Mouse (Mus musculus): ENCODE measurements at regions not wholly inside any gene's neighbourhood (a gene's known extent, or its start where the extent isn't known, plus 50 kb on each side); places are given as distances from the start of the nearest gene placed in this dataset.

GRCm38 (mm10) chr13:54290066-54290465 lies 81.1 kb upstream of the Cplx2 start:
- TF ChIP-seq EP300 (IDR thresholded peaks at IDR 0.05; ENCODE audit: low read depth) = no peak
- TF ChIP-seq CTCF (IDR thresholded peaks at IDR 0.05; ENCODE audit: low read depth) = no peak
